ENCODE assay signal across 9 mouse cellular contexts in genomic region chr16:30973416-30973815, GRCm38 (mm10).
DNase-seq lines count a peak whose midpoint lies in the region; ATAC-seq lines count a peak whose summit lies in the region.
"Had no signal": no experiment of that assay in that cellular context is flagged by ENCODE, and none has a peak within 500 bp of the region (broad histone marks: within the 10 kb centered on the region; RNA-seq: fewer than 3 reads in every experiment).

No protein-coding gene starts in this region.

- no peaks in the 10 kb centered on the region for H3K9me3 ChIP-seq in heart, embryonic 15.5 days (replicated peaks)
- H3K9me3 ChIP-seq in liver, embryonic 11.5 days (ENCODE audit: control insufficient read depth, low read length) = no peaks in the 10 kb centered on the region
- H3K9me3 ChIP-seq: limb, embryonic 13.5 days had no signal

- no peaks in the 10 kb centered on the region for H3K27me3 ChIP-seq in heart, embryonic 15.5 days
- H3K27me3 ChIP-seq in liver, embryonic 11.5 days (replicated peaks; ENCODE audit: control insufficient read depth, insufficient read depth, low read length) = no peaks in the 10 kb centered on the region
- H3K27me3 ChIP-seq: limb, embryonic 13.5 days had no signal

- no peaks in the 10 kb centered on the region for H3K36me3 ChIP-seq in heart, embryonic 15.5 days
- H3K36me3 ChIP-seq in liver, embryonic 11.5 days (ENCODE audit: control insufficient read depth, insufficient read depth, low read length) = no peaks in the 10 kb centered on the region
- H3K36me3 ChIP-seq: limb, embryonic 13.5 days had no signal

- intact Hi-C loops in left cerebral cortex, postnatal 4 days (cut with DNase I) = no loop called here

- H3K4me2 ChIP-seq in heart, embryonic 15.5 days = 0 out of 2 replicates have a peak overlapping the region, but pooled peaks have one; percentile 9
- H3K4me2 ChIP-seq in liver, embryonic 11.5 days = no peak overlapping the region
- H3K4me2 ChIP-seq: limb, embryonic 13.5 days had no signal

- ATAC-seq in cerebellum, adult (ENCODE audit: insufficient number of reproducible peaks, low FRiP score, low TSS enrichment) = no peak
- peak; percentile 57 for ATAC-seq in heart, embryonic 15.5 days (replicated peaks; ENCODE audit: insufficient number of reproducible peaks, insufficient read depth, low FRiP score, low read depth)
- no peak for ATAC-seq in liver, embryonic 11.5 days (replicated peaks; ENCODE audit: low FRiP score)

- H3K4me3 ChIP-seq in heart, embryonic 15.5 days = no peak overlapping the region
- no peak overlapping the region for H3K4me3 ChIP-seq in liver, embryonic 11.5 days (ENCODE audit: low read depth, low read length)
- H3K4me3 ChIP-seq: limb, embryonic 13.5 days had no signal

- peaks cover 45% of the 10 kb centered on the region for H3K4me1 ChIP-seq in heart, embryonic 15.5 days (replicated peaks)
- H3K4me1 ChIP-seq in liver, embryonic 11.5 days (replicated peaks; ENCODE audit: control insufficient read depth, insufficient read depth, low read length) = peaks cover 43% of the 10 kb centered on the region

- 13% methylated on average over 6 of the region's 6 CpGs for WGBS in heart, embryonic 15.5 days
- WGBS in liver, embryonic 11.5 days = 66% methylated on average over 6 of the region's 6 CpGs

- 0 out of 2 replicates have a peak overlapping the region, but pooled peaks have one; percentile 8 for H3K9ac ChIP-seq in heart, embryonic 15.5 days
- no peak overlapping the region for H3K9ac ChIP-seq in liver, embryonic 11.5 days (ENCODE audit: low read depth, low read length)
- H3K9ac ChIP-seq: limb, embryonic 13.5 days had no signal

- peak; percentile 48 for DNase-seq in cerebellum, adult 9-11 months
- DNase-seq in 416B (ENCODE audit: low read depth) = peak; percentile 85
- DNase-seq in liver, embryonic 11.5 days (ENCODE audit: low spot score) = no peak
- no peak for DNase-seq in embryo, embryonic 10 days (ENCODE audit: low spot score)
- DNase-seq in layer of hippocampus, adult 18-20 months (ENCODE audit: low spot score in 2 of 2) = no peak
- DNase-seq in left cerebral cortex, postnatal 4 days = no peak

- peak overlapping the region; percentile 74 for H3K27ac ChIP-seq in heart, embryonic 15.5 days
- H3K27ac ChIP-seq in liver, embryonic 11.5 days (ENCODE audit: low read depth, low read length) = peak overlapping the region; percentile 56; the same call in 1 of the 2 replicates
- H3K27ac ChIP-seq: limb, embryonic 13.5 days had no signal

Comparison
In these comparisons a context has a peak if more than half of its experiments do, and no peak if none do; other contexts are left out.
1. DNase-seq: peak in cerebellum, adult 9-11 months (single experiment) and 416B (single experiment); none in liver, embryonic 11.5 days (single experiment), embryo, embryonic 10 days (single experiment), layer of hippocampus, adult 18-20 months (0 of 2) and left cerebral cortex, postnatal 4 days (single experiment).